Mouse (Mus musculus): ENCODE data around the gene Hoxb2.

Hoxb2 gene

DNA sequence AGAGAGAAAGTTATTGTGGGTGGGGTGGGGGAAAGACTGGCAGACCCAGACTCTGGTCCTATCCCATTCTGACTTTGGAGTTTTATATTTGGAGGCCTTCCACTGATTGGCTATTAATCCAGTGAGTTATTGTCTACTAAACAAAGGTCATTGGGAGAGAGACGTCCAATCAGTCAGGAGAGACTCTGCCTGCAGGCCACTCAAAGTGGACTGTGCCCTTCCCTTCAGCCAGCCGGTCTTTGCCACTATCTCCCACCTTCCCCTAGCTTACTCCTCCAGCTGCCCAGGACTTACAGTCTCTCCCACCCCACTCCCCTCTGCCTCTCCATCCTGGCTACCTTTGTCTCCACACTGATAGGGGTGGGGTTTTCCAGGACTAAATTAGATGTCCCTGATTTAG, 13.7 kb upstream of the Hoxb2 start:
- DNase-seq (ENCODE audit: low spot score) = no peak

DNA sequence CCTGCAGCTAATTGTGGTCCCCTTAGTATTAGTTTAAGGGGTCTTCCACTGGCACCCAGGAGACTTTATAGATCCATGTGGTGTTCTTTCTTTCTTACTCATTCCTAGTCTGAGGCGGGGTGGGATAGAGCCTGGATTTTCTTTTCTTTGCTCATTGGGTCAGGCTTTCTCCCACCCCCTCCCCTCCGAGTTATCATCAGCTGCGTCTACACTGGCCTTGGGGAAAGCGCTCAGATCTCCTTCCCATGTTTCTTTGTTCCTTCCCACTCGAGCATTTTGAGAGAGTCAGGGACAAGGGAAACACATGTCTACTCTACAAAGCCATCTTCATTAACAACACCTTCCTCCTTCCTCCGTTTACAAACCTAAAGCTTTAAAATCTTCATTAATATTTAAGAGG, 13.3 kb upstream of the Hoxb2 start:
- no peak for DNase-seq (ENCODE audit: low spot score)

DNA sequence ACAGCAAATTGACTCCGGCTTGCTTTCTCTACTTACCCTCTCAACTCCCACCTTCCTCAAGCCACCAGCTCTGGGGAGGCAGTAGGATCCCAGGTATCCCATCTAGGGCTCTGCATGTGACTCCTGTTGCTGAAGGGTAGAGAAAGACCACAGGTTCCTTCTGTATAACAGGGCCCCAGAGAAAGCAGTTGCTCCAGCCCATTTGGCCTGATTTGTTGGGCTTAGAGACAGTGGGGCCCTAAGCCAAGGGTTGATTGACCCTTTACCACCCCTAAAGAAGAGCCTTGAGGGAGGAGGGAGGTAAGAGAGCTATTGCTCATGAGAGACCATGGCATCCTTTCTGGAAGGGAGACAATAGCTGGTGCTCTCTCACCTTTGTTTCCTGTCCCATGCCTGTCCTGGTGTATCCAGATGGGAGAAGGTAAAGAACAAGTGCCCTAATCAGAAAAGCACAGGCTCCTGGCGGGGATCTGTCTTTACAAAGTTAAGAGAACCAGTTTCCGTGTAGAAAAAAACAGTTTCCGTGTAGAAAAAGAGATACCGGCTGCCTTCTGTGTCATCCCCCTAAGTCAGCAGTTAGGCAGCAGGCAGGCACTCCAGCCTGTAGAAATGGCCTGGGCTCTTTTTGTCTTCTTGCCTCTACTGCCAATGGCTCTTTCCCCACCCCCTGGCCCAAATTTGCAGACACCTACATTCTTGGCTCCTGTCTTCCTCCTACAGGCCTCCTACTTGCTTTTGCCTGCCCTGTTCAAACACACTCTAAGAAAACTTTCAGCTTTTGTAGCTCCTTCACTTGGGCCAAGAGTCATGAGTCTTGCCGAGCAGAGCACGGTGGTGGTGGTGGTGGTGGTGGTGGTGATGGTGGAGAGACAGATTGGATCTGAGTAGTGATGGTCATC, 11.1 kb upstream of the Hoxb2 start:
- DNase-seq (ENCODE audit: low spot score) = no peak

DNA sequence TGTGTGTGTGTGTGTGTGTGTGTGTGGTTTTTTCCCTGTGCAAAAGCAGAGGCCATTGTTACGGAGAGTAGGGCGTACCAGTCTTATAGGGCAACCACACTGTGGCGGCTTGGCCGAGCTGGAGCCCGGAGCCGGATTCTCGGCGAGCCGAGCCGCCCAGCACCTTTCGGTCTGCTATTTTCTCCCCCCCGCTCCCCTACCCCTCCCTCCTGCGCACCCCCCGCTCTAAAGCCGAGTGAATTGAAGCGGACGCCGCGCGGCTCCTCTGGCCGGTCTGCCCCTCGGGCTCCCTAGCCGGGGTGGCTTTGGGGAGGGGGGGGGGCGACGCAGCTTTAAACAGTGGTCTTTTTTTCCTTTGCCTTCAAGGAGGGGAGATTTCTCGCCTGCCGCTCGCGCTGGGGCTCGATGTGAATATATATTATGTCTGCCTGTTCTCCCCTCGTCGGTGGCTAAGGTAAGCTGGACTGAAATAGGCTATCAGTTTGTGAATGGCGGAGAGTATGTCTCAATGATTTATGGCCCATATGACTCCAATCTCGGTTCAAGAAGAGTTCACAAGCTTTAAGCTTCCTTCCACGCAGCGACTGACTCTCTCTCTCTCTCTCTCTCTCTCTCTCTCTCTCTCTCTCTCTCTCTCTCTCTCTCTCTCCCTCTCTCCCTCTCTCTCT, 9.5 kb upstream of the Hoxb2 start:
- no peak for DNase-seq (ENCODE audit: low spot score)

DNA sequence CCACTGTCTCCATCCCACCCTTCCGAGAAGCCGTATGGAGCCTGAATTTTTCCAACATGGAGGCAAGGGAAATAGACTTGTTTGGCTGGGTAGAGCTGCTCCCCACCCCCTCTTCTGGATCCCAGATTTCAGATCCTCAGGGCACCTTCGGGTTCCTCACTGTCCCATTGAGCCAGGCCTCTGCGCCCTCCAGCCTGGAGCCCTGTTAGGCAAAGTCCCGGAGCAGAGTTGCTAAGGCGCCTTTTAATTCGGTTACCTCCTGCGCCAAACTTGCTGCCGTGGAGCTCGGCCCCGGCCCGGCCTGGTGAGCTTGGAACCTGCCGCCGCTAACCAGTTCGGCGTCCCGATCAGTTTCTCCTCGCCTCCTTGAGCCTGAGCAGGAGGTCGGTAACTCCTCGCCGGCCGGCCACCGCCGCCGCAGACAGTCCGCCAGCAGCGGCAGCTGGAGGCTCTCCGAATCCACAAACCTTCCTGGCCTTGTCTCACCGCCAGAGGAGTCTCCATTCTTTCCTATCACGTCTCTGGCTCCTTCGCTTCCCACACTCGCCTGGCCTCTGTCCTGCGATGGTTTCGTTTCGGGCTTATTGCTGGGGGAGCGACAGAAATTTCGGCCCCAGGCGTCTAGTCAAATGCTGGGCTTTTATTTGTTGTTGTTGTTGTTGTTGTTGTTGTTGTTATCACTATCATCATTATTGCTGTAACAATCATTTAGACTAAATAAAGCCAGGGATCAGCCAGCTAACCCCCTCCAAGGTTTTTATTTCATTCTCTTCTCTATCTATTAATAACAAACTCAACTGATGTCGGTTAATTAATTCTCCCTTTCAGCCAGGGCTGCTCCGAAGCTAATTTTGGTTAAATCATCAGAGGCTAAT, 8.4 kb upstream of the Hoxb2 start:
- peak; percentile 51 for DNase-seq (ENCODE audit: low spot score)

DNA sequence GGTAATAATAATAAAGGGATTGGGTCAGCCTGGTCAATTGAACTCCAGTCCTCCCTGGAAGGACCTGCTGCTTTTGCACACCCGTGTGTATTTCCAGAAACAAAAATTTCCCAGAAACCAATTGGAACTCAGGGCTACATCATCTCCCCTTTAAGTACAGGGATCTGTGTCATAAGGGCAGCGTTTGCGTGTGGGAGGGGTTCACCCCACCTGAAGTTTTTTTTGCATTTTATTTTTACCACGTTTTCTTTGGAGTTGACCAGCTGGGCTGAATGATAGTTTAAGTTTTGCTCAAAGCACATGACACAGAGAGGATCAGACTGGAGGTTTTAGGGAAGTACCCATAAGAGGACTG, 7.8 kb upstream of the Hoxb2 start:
- no peak for DNase-seq (ENCODE audit: low spot score)

DNA sequence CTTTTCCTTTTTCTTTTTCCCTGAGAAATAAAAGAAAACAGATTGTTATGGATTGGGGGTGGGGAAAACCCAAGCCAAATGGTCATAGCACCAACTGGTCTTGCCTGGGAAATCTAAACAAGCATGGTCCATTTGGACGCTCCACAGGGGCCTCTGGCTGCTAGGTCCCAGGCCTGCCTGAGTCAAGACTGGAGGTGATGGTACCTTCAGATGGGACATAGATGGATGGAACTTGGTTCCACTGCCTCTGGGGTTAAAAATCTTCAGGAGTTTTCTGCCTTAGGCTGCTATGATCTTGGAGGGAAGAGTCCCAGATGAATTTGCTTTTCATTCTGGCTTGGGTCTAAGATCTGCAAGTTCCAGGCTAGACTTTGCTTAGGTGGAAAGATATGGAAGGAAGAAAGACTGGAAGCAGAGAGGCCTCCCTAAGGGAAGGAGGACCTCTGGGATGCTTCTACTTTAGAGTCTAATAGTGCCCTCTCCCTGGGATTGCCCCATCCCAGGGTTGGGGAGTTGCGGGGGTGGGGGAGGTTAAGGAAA, 7.0 kb upstream of the Hoxb2 start:
- no peak for DNase-seq (ENCODE audit: low spot score)

DNA sequence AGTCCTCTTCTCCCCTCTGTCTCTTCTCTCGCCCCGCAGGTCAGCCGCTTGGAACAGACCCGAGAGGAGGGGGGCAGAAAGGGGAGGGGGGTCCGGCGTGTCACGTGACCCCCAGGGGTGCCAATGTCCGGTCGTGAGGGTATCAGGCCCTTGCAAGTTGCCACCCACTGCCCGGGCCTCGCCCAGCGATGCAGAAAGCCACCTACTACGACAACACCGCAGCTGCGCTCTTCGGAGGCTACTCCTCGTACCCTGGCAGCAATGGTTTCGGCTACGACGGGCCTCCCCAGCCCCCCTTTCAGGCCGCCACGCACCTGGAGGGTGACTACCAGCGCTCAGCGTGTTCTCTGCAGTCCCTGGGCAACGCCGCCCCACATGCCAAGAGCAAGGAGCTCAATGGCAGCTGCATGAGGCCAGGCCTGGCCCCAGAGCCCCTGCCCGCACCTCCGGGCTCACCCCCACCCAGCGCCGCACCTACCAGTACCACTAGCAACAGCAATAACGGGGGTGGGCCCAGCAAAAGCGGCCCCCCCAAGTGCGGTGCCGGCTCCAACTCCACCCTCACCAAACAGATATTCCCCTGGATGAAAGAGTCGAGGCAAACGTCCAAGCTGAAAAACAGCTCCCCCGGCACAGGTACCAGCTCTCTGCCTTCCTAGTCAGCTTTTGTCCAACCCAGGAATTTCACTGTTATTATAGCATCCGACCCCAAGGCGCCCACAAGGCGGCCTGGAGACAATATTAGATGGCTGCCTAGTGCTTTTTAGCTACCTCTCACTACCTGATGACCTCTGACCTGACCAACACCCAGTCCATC, 6.1 kb upstream of the Hoxb2 start:
- DNase-seq (ENCODE audit: low spot score) = no peak

DNA sequence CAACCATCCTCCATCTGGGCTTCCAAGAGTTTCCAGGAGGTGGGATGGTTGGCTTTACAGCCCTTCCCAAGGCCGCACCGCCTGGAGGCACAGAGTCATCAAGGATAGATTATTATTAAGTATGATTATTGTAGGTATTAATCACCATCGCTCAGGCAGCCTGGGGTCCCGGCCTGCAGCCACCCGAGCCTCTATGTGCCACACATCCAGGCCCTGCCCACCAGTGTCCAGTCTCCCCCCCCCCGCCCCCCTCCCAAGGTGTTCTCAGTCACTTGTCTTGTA, 5.5 kb upstream of the Hoxb2 start:
- DNase-seq (ENCODE audit: low spot score) = no peak

DNA sequence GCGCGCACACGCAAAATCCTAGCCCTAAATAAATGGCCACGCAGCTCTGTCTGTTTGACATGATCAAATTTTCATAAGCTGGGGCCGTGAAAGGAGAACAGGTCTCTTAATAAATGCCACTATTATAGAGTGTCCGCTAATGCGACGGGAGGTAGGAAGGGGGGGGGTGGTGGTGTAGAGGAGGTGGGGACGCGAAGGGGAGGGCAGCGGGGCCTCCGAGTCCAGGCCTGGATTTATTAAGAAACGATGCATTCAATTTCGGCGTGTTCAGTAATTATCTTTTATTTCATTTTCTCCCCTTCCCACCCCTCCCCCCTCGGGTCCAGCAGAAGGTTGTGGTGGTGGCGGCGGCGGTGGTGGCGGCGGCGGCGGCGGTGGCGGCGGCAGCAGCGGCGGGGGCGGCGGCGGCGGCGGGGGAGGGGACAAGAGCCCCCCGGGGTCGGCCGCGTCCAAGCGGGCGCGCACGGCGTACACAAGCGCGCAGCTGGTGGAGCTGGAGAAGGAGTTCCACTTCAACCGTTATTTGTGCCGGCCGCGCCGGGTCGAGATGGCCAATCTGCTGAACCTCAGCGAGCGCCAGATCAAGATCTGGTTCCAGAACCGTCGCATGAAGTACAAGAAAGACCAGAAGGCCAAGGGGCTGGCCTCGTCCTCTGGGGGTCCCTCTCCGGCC, 5.0 kb upstream of the Hoxb2 start:
- no peak for DNase-seq (ENCODE audit: low spot score)

DNA sequence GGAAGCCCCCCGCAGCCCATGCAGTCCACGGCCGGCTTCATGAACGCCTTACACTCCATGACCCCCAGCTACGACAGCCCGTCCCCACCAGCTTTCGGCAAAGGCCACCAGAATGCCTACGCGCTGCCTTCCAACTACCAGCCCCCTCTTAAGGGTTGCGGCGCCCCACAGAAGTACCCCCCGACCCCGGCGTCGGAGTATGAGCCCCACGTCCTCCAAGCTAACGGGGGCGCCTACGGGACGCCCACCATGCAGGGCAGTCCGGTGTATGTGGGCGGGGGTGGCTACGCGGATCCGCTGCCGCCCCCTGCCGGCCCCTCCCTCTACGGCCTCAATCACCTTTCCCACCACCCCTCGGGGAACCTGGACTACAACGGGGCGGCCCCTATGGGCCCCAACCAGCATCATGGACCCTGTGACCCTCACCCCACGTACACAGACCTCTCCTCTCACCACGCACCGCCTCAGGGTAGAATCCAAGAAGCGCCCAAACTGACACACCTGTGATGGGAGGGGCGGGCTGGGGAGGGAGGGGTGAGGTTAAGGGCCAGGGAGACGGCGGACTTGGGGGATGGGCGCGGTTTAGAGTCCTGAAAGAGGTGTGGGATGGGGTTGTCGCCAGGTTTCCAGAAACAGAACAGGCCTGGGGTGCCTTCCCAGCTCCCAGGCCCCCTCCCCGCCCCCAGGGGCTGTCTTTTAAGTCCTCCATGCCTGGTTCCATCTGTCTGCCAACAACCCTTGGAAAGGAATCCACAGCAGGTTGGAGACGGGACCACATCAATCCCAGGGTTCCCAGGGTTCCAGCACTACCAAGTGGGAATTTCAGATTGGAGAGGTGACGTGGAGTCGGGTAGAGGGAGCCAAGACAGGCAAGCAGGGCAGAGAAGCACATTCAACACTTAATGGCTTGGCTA, 4.2 kb upstream of the Hoxb2 start:
- no peak for DNase-seq (ENCODE audit: low spot score)

DNA sequence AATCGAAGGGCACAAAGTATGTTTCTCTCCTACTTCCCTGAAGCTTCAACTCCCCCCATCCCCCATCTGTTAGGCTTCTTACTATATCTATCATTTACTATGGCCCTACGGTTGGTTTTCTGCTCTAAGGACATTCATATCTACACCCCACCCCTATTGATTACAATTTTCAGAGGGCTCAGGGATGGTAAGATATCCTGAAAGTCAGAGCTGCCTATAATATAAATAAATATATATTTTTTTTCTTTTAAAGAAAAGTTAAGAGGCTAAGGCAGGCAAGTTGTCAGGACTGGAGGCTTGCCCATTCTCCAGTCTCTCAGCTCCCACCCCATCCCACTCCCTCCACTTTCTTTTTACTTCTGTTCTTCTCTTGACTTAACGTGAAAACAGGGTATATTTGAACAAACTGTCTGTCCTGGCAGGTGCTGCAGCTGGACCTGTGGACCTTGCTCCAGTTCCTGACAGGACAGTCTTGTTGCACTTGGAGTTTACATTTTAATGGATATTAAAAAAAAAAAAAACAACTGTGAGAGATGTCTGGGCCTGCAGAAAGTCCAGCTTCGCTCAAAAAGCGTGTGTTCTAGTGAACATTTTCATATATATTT, 3.3 kb upstream of the Hoxb2 start:
- DNase-seq (ENCODE audit: low spot score) = no peak

DNA sequence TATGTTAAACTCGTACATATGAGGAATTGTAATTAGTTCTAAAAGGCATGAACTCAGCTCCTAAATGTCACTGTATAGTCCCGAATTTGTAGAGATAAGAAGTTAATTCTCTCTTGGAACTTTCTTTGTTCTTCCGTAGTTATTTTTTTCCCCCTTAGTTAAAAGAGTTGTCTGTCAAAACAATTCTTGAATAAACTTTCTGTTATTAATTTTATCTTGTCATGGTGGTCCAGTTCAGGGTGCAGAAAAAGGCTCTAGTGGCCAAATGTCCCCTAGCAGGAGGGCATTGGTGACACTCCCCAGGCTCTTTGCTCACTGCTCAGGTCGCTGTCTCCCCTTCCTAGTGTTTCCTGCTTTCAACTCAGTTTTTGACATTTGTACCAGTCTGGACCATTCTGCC, 2.6 kb upstream of the Hoxb2 start:
- no peak for DNase-seq (ENCODE audit: low spot score)

DNA sequence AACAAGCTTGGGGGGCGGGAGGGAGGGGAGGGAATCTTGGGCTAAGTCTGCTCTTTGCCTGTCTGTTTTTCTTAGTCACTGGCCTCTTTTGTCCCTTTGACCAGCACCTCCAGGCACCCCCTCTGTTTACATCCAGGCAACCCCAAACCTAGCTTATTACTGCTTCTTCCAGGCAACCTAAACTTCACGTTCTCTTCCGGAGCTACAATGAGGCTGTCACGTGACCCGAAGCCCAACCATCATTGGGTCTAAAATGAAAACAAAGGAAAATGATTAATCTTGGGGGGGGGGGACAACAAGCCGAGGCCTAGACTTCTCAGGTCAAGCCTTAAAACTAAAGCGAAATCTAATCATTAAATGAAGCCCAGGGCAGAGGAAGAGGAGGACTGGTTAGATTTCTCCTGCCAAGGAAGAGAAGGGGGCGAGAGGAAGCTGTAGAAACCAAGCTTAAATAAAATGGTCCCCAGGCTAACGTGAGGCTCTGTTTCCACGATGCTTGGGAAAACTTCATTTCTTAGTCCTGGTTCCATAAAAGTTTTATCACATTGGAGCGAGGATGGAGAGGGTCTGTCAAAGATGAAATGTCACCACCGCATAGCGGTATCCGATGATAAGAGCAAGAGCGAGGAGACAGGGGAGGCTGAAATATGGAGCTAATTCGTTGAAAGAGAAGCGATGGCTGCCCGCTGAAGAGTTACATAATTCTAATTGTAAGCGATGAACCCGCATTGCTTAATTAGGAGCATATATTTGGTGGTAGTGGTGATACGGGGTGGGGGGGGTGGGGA, 2.0 kb upstream of the Hoxb2 start:
- DNase-seq (ENCODE audit: low spot score) = no peak

DNA sequence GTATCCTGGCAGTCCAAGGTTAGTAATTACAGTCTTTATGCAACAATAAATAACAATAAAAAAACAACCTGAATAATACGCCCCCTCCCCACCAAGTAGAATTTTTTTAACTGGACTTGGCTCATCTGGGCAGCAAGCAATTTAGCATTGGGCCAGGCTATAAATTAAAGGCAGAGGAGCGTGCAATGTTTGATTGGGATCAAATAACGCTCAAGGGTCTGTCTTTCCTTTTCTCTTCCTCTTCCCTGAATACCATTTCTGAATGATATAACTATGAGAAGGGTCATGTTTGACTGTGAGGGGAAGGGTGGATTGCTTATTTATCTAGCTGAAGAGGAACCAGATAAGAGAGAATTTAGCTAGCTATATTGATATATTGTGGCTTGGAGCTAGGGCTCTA, 1.3 kb upstream of the Hoxb2 start:
- no peak for DNase-seq (ENCODE audit: low spot score)

DNA sequence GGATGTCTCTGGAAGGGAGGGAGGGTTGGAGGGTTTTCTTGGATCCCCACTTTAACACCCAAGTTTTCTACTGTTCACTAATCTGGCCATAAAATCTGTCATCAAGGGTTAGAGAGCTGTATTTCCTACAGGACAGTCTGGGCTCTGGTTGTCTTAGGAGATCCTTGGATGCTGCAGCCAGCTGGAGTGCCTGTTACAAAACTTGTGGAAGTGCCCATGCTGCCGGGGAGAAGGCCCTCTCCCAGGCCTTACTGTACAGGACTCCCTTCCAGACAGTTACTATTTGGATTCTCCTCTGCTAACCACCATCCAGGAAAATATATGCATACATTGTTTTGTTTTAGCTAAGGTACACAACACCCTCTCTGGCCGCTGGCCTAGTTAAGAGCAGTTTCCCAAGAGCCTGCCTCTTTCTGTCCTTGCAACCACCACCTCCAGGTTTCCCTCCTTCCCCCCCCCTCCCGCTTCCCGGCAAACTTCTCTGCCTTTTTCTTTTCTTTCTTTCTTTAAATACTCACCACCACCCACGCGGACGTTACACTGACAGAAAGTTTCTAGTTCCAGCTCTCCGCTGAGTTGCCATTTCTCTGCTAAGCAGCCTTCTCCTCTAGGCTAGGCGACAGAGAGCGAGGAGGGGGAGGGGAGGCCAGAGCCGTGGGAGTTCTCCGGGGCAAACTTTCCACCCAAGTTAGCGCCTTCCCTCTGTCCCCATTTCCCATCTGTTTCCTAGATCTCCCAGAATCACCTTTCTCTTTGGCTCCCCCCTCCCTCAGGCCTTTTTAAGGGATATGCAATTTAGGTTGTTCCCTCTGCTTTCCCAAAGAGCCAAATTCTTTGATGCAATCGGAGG, 609 bp upstream of the Hoxb2 start:
- DNase-seq (ENCODE audit: low spot score) = no peak

DNA sequence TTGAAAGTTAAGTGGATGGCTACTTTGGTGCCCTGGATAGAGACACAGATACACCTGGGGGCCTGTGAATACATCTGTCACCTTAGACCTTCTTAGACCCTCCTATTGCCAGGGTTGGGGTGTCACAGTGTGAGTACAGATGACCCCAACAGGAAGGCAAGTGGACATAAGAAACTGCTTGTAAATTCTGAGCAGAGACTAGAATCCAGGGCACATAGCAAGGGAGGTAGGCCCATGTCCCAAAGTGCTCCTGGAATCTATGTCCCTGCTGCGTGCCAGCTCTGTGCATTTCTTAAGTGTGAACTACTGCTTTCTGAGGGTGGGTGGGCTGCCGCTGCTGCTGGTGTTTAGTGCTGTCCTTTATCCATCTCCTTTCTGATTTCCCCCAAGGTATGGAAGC, 466 bp downstream of the Hoxb2 start:
- DNase-seq (ENCODE audit: low spot score) = no peak

DNA sequence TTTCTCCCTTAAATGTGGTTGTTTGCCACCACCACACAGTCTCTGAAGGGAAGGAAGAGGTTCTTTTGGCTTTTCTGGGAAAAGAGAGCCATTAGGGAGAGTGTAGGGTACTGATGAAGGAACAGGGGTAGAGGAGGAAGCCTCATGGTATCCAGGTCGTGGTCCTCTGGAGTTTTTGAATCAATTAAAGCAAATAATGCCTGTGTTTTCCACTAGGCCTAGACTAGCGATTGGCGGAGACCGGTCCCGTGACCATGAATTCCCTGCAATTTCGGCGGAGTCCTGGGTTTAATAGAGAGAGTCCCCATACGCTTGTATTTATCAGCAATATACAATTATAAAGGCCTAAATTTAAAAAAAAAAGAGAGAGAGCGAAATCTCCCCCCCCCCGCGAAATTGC, 987 bp downstream of the Hoxb2 start:
- DNase-seq (ENCODE audit: low spot score) = no peak
